Mouse (Mus musculus) spleen, adult 2 months (tissue): ENCODE measurements around the gene Calcoco1.

Experiments used
- CTCF ChIP-seq: fragments of 200-500 bp; IDR thresholded peaks from 2 replicates; pipeline ENCODE4 v1.5.1; 2011; ENCODE audit warnings: mild to moderate bottlenecking, inconsistent platforms; ENCODE audit not compliant: insufficient read depth, insufficient read length, insufficient replicate concordance; ENCODE audit errors: extremely low read depth
- POLR2A ChIP-seq: fragments of 200-500 bp; IDR thresholded peaks from 2 replicates; pipeline ENCODE4 v1.6.1; 2011; ENCODE audit warnings: low read depth, low read length, inconsistent platforms

DNA sequence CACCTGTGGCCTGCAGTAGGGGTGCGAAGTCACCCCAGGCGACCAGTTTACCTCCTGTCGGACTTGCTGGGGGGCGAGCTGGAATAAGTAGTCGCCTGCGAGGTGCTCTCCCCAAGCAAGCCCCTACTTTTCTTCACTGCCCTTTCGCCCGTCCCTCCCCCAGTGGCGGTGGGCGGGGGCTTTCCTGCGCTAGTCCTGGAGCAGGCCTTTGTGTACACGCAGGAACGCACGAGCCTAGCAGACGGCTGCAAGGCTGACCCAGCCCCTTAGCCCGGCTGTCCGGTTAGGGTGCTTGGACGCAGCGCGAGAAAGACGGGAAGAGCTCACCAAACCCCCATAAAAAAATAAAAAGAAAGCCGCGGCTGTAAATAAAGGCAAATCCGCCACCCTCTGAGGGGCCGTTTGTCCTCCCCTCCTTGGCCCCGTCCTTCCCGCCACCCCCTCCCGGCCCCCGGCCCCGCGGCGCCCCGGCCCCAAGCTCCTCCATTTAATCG, 50.2 kb downstream of the Calcoco1 start:
- TF ChIP-seq CTCF (no peak), POLR2A (no peak)
